Mouse (Mus musculus): ENCODE measurements around the gene Pwwp2b. TPM values are rescaled to one million over a fixed set of nuclear protein-coding genes. Genes with fewer than 3 reads are reported as not detected.

Gene Pwwp2b
- total RNA-seq, 2 experiments from 2014 or later = 20.9 to 23.3 TPM

DNA sequence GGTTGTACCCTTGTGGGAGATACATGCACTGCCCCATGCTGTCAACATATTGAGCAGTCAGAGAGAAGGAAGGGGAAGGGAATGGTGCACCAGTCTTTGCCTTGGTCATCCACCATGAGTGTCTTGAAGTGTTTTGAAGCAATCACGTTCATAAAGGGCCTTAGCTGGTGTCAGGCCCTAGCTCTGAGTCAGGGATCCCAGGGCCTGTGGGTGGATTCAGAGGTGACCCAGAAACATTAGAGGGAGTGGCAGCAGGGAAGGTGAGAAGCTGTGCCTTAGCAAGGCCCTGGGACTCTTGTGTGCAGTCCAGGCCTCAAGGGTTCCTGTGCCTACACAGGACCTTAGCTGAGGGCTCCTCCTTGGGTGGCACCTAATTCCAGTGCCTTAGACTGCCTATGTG is 24.2 kb upstream of the Pwwp2b start:
- DNase-seq (ENCODE audit: low spot score in 2 of 2) = no peak

DNA sequence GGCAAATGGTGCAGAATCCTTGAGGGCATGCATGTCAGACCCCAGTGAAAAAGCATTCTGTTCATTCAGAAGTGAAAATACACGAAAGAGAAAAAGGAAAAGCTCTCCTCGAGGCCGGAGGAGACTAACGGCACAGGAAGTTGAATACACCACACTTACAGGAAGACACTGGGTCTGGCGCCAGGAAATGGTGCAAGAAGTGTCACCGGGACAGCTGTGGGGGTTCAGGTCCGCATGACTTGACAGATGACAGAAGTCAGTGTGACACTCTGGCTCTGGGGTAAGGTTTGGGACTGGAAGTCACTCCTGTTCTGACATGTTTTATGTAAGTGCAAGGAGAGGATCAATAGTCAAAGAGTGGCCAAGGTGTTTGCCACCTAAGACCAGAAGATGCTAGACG is 23.6 kb upstream of the Pwwp2b start:
- DNase-seq (ENCODE audit: low spot score in 2 of 2) = no peak

GRCm38 (mm10) chr7:139226416-139226815 is 21.9 kb upstream of the Pwwp2b start:
- no peak for DNase-seq (ENCODE audit: low spot score in 2 of 2)

DNA sequence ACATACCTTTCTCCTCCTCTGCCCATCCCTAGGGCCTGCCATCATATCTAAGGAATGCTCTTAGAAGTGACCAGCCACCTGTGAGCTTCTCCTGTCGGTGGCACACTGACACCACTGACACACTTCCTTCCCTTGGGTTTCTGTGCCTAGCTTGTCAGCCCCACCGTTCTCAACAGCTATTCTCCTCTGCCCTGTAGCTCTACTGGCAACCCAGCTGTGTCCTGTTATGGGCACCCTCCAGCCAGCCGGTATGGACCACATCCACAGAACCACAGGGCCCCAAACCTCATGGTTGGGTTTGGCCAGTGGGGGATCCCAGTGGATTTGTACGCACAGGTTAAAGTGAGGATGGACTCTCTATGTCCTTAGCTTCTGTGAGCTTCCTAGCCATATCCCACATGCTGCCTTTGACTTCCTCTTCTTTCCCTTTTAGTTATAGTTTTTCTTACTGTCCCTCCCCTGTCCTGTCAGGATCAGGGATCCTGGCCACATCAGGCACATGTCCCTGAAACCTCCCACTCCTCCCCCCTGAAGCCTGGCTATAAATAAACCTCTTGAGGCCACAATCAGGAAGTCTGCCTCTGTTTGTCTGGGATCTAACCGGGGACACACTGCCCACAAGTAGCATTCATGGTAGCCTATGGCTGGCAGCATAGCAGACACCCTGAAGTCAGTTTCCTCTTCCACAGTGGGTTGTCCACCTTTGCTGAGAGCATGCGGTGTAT is 19.7 kb upstream of the Pwwp2b start:
- no peak for DNase-seq (ENCODE audit: low spot score in 2 of 2)

DNA sequence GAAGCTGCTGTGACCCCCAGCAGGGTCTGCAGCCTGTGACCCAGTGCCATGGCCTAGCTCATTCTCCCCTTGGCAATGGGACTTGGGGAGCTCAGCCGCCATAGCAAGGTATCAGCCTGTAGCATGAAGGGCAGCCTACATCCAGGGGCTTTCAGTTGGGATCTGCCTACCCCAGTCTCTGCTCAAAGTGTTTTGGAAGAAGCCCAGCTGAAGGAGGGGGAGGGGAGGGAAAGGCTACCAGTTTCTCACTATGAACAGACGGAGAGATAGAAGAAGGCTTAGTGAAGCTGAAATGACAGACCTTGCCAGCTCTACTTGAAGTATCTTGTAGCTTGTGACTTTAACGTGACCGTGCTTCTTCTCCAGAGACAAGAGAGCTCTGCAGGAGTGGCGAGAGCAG is 18.4 kb upstream of the Pwwp2b start:
- no peak for DNase-seq (ENCODE audit: low spot score in 2 of 2)

GRCm38 (mm10) chr7:139230241-139230640 is 18.0 kb upstream of the Pwwp2b start:
- no peak for DNase-seq (ENCODE audit: low spot score in 2 of 2)

DNA sequence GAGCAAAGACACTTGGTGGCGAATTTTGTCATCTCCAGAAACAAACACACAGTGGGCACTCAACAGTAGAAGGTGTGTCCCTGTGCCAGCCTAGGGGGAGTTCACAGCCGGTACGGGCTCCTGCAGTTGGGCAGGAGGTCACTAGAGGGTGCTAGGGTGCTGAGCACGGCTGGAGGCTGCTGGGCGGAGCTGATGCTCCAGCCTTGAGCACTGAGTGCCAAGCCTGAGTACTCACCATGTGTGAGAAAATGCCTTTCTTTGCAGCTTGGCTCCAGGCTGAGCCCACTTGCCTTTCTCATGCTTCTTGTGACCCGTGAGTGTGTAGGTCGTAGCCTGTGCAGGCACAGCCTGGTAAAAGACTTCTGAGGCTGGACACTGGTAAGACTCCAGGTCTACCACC is 14.6 kb upstream of the Pwwp2b start:
- peak; percentile 92 to 95 for DNase-seq (ENCODE audit: low spot score in 2 of 2)

DNA sequence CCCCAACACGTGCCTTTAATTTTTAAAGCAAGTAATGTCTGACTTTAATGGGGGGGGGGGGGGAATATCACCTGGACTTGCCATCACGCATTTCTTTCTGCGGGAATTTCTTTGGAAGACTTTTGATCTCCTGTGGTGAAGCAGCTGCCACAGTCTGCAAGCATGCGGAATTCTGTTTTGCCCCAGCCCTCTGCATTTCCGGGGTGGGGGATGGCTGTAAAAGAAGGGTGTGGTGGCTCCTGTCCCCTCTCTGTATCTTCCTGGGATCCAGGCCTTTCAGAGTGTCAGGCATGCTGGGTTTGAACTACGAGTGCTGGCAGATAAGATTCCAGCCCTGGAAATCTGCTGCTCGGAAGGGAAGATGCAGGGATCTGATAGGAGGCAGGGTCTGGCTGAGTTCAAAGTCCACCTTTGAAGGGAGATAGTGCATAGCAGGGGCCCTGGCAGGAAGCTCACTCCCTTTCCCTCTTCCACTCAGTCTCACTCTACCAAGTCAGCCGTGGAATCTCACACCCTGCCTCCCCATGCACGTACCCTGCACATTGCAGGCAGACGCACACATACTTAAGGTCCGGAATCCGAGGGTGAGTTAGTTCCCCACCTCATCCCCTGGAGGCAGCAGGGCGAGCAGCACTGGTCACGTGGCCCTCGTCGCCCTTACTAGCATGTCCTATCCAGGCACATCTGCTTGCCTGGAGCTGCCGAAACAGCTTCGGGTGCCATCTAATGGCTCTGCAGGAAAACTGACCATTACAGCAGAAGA is 13.7 kb upstream of the Pwwp2b start:
- no peak for DNase-seq (ENCODE audit: low spot score in 2 of 2)

DNA sequence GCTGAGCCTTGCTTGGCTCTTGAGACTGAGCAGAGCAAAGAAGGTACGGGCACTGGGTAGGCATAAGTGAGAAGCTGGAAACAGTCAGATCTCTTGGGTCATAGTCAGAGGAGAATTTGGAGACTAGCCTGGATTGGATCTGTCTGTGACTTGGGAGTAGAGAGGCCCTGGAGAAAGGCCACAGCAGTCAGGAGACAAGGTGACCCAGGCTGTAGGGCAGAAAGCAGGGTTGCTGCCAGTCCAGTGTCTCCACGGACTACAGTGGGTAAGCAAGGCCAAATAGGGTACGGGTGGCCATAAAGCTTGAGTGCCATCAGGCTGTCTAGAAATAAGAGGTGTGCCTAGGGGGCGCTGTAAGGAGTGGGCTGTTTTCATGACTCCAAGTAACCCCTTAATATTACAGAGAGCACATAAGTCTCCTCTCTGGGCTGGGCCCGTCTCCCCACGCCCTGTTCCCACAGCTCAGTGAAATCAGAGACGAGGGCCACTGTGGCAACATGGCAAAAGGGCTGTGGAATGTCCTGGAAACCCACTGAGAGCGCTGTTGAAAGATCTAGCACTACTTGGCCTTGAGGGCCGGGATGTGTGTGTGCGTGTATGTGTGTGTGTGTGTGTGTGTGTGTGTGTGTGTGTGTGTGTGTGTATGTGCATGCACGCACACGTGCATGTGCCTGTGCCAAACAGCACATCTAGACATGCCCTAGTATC is 12.5 kb upstream of the Pwwp2b start:
- no peak for DNase-seq (ENCODE audit: low spot score in 2 of 2)

- DNase-seq (ENCODE audit: low spot score in 2 of 2) = no peak
Observed at GRCm38 (mm10) chr7:139239432-139239831, 8.8 kb upstream of the Pwwp2b start.

DNA sequence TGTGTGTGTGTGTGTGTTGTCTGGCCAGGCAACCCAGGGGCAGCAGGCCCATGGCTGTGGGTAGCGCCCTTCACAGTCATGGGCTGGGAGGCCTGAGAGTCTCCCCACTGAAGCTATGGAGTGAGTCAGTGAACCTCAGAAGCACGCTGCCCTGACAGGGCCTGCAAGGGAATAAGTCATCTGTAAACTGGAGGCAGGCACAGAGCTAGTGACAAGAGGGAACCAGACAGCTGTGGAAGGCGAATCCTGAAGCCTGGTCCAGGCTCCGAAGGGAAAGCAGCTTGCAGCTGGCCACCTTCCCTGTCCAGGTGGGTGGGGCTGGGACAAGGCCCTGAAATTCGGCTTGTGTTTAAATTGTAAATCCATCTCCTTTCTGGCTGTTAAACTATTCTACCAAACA is 2.2 kb upstream of the Pwwp2b start:
- no peak for DNase-seq (ENCODE audit: low spot score in 2 of 2)

DNA sequence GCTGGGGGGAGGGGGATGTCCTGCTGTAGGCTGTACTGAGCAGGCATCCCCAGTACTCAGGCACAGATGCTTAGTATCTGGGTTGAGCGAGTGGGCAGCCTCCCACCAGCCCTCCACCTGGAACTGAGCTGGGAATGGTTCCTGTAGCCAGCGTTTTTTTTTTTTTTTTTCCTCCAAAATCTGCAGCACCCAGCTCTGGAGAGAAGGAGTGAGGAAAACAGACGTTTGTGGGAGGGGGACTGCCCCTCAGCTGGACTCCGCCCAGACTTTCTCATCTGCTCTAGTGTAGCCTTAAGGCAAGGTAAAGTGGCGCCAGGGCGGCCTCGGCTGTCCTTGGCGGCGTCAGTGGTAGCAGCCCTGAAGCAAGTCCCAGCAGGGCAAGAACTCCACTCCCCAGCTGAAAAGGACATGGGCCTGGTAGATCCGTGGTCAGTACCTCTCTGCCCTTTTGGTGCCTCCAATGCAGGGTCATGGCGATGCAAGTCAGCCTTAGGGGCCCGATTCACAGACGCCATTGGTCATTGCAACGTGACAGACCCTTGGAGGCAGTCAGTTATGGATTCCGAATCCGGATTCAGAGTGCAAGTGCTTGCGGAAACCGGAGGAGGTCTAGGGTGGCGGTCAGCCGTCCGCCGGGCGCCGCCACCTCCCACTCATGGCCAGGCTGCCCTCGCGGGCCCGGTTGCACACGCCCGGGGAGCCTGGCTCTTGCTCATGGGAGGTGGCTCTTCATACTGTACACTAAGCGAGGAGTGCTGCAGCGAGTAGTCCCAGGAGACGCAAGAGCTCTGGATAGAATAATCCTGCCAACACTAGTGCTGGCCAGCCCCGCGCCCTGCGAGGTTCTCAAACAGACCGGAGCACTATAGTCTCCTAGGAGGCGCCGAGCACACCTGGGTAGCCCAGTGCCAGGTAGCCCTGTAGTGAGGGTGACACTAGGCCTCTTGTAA is 1.1 kb upstream of the Pwwp2b start:
- DNase-seq (ENCODE audit: low spot score in 2 of 2) = peak; percentile 36 to 60

GRCm38 (mm10) chr7:139248615-139249405 is 528 bp downstream of the Pwwp2b start:
- DNase-seq (ENCODE audit: low spot score in 2 of 2) = peak in 1 of 2 experiments; percentile 44

GRCm38 (mm10) chr7:139249406-139250210 is 1.3 kb downstream of the Pwwp2b start:
- no peak for DNase-seq (ENCODE audit: low spot score in 2 of 2)

- DNase-seq (ENCODE audit: low spot score in 2 of 2) = no peak
Observed at GRCm38 (mm10) chr7:139251881-139252301, 3.6 kb downstream of the Pwwp2b start.

DNA sequence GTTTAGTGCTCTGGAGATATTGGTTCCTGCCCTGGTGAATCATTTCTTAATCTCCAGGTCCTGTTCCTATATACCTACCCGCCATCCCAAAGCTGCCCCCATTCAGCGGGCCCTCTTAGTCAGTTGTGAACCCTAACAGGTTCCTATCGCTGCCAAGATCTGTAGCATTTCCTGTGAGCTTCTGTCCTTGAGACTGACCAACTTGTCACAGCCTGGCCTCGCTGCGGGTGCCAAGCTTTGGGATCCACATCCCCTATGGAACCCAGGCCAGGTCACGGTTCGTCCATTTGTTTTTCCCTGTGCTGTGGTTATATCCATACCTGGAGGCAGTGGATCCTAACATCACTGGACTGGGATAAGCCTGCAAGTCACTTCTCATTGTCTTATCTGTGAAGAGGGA is 4.3 kb downstream of the Pwwp2b start:
- no peak for DNase-seq (ENCODE audit: low spot score in 2 of 2)

- no peak for DNase-seq (ENCODE audit: low spot score in 2 of 2)
Observed at GRCm38 (mm10) chr7:139252986-139253385, 4.7 kb downstream of the Pwwp2b start.

DNA sequence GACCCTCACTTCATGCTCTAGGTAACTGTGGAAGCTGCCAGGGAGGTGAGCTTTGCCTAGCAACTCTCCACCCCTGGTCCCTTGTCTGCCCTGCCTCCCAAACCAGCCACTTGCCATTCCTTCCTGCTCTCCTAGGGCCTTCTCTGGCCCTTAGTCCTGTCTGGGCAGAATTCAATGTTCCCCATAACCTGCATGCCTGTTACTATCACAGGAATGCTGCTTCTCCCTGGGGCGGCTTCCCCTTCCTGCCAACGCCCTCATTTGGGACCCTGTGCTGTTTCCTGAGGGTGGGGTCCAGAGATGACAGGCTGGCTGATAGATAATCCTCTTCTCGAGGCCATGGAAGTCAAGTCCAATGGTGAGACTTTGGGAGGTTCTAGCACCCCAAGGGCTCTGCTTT is 5.2 kb downstream of the Pwwp2b start:
- no peak for DNase-seq (ENCODE audit: low spot score in 2 of 2)

DNA sequence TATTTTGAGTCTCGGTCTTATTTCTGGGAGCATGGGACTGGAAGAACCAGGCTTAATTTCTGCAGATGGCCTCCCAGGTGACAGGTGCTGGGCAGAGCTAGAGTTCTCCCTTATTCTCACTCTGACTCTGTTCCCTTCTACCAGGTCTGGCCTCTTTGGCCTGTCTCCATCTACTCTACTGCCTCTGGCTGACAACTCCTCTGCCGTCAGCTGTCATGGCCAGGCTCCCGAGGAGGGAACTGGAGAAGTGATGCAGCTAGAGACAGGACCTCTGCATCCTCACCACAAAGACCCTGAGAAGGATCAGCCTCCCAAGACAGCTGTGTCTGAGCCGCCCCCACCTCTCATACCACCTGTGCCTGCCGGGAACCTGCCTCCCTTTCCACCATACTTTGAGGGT is 6.3 kb downstream of the Pwwp2b start:
- DNase-seq (ENCODE audit: low spot score in 2 of 2) = no peak
